Mouse (Mus musculus) neural tube, embryonic 12.5 days (tissue): ENCODE results near the gene Cbs. TPM values are rescaled to one million over a fixed set of nuclear protein-coding genes. Genes with fewer than 3 reads are reported as not detected.

Source experiments
- ATAC-seq: fragments of 200-750 bp; cut with Nextera tagmentation; 2 replicates; pipeline ENCODE4 v1.8.0; 2017; ENCODE audit warnings: low read depth, mild to moderate bottlenecking, moderate TSS enrichment, moderate library complexity; ENCODE audit not compliant: low FRiP score
- H3K27ac ChIP-seq: fragments of 300-500 bp; sonication (generic); 2 replicates; pipeline ENCODE4 v1.5.1; 2016
- H3K27me3 ChIP-seq: fragments of 300-500 bp; sonication (generic); replicated peaks from 2 replicates; pipeline ENCODE4 v1.6.1; 2016; ENCODE audit warnings: mild to moderate bottlenecking
- H3K36me3 ChIP-seq: fragments of 300-500 bp; sonication (generic); 2 replicates; pipeline ENCODE4 v1.6.1; 2016; ENCODE audit warnings: mild to moderate bottlenecking
- H3K4me1 ChIP-seq: fragments of 300-500 bp; sonication (generic); 2 replicates; pipeline ENCODE4 v1.6.1; 2016
- H3K4me2 ChIP-seq: fragments of 300-500 bp; sonication (generic); replicated peaks from 2 replicates; pipeline ENCODE4 v1.6.1; 2016; ENCODE audit warnings: mild to moderate bottlenecking
- H3K4me3 ChIP-seq: fragments of 300-500 bp; sonication (generic); 2 replicates; pipeline ENCODE4 v1.5.1; 2016
- H3K9ac ChIP-seq: fragments of 300-500 bp; sonication (generic); 2 replicates; pipeline ENCODE4 v1.6.1; 2016; ENCODE audit warnings: mild to moderate bottlenecking
- H3K9me3 ChIP-seq: fragments of 300-500 bp; sonication (generic); 2 replicates; pipeline ENCODE4 v1.6.1; 2016; ENCODE audit warnings: mild to moderate bottlenecking
- WGBS: fragments of 180-500 bp; shearing (Covaris S2); methylation state at CpG from one replicate; pipeline ENCODE4 v1.1.7; 2016; 5-methylcytosine and 5-hydroxymethylcytosine counted together
- polyA plus RNA-seq: library from polyadenylated mRNA; unstranded; fragments of >200 nt; fragmentation: Nextera tagmentation; extraction: Ambion mirVana; gene quantifications from 2 replicates; pipeline ENCODE4 v1.2.1, GENCODE M21; 2016

Gene Cbs
- polyA plus RNA-seq, result 2.9 and 3.3 TPM in 2 replicates

- peak within 1 kb of the TSS; percentile 96 for H3K4me2 ChIP-seq
- ATAC-seq, result peak; percentile 87
- peaks cover 31% of the 10 kb centered on the region for H3K27me3 ChIP-seq
- 2% methylated on average over 61 of the region's 61 CpGs for WGBS
- peak within 1 kb of the TSS; percentile 54; the same call in 1 of the 2 replicates for H3K9ac ChIP-seq
- peak within 1 kb of the TSS; percentile 43 for H3K4me3 ChIP-seq
- no peak within 1 kb of the TSS for H3K27ac ChIP-seq
- peaks cover 17% of the 10 kb centered on the region for H3K4me1 ChIP-seq
- H3K9me3 ChIP-seq, result no peaks in the 10 kb centered on the region
- H3K36me3 ChIP-seq, result no peaks in the 10 kb centered on the region
Observed at GRCm38 (mm10) chr17:31636942-31637811, at the start of gene Cbs. Cbs (minus strand) TSS chr17:31637238.

- H3K9ac ChIP-seq, result peak overlapping the region; percentile 38
- no peaks in the 10 kb centered on the region for H3K36me3 ChIP-seq
- no peaks in the 10 kb centered on the region for H3K9me3 ChIP-seq
- H3K4me3 ChIP-seq, result no peak overlapping the region
- H3K27ac ChIP-seq, result no peak overlapping the region; the same call in 1 of the 2 replicates
- ATAC-seq, result 0 out of 2 replicates have a peak, but pooled peaks have one; percentile 2
- peak overlapping the region; percentile 30; the same call in 1 of the 2 replicates for H3K4me2 ChIP-seq
- 51% methylated on average over 3 of the region's 3 CpGs for WGBS
- peaks cover 9% of the 10 kb centered on the region for H3K4me1 ChIP-seq
- 0 out of 2 replicates have a peak, but pooled peaks cover 4% of the 10 kb centered on the region for H3K27me3 ChIP-seq
Observed at GRCm38 (mm10) chr17:31686225-31686564, 49.2 kb upstream of the Cbs start.

- peak; percentile 71 for ATAC-seq
- 0 out of 2 replicates have a peak, but pooled peaks cover 4% of the 10 kb centered on the region for H3K27me3 ChIP-seq
- H3K4me2 ChIP-seq, result peak overlapping the region; percentile 30
- H3K4me1 ChIP-seq, result peaks cover 9% of the 10 kb centered on the region
- H3K4me3 ChIP-seq, result no peak overlapping the region
- H3K9me3 ChIP-seq, result no peaks in the 10 kb centered on the region
- H3K27ac ChIP-seq, result peak overlapping the region; percentile 22; the same call in 1 of the 2 replicates
- no peaks in the 10 kb centered on the region for H3K36me3 ChIP-seq
- 14% methylated on average over 17 of the region's 17 CpGs for WGBS
- peak overlapping the region; percentile 38 for H3K9ac ChIP-seq
Observed at GRCm38 (mm10) chr17:31685514-31686224, 48.6 kb upstream of the Cbs start.

GRCm38 (mm10) chr17:31680450-31680849 lies 43.4 kb upstream of the Cbs start:
- 69% methylated on average over 2 of the region's 2 CpGs for WGBS
- Histone ChIP-seq H3K36me3 (no peaks in the 10 kb centered on the region), H3K27me3 (0 out of 2 replicates have a peak, but pooled peaks cover 4% of the 10 kb centered on the region), H3K27ac (no peak overlapping the region), H3K9me3 (no peaks in the 10 kb centered on the region), H3K4me1 (no peaks in the 10 kb centered on the region), H3K4me3 (no peak overlapping the region), H3K9ac (no peak overlapping the region), H3K4me2 (no peak overlapping the region)
- ATAC-seq, result no peak

- no peak within 1 kb of the TSS for H3K27ac ChIP-seq
- no peaks in the 10 kb centered on the region for H3K9me3 ChIP-seq
- H3K9ac ChIP-seq, result no peak within 1 kb of the TSS
- no peaks in the 10 kb centered on the region for H3K27me3 ChIP-seq
- H3K36me3 ChIP-seq, result no peaks in the 10 kb centered on the region
- no peak within 1 kb of the TSS for H3K4me3 ChIP-seq
- ATAC-seq, result no peak
- H3K4me2 ChIP-seq, result no peak within 1 kb of the TSS
- no peaks in the 10 kb centered on the region for H3K4me1 ChIP-seq
- 86% methylated on average over 8 of the region's 8 CpGs for WGBS
Observed at GRCm38 (mm10) chr17:31677507-31677906, 40.5 kb upstream of the Cbs start, which contains the start of gene Cryaa. Cryaa (plus strand) TSS chr17:31677807.

GRCm38 (mm10) chr17:31674426-31674825 lies 37.4 kb upstream of the Cbs start:
- no peak overlapping the region for H3K9ac ChIP-seq
- H3K4me2 ChIP-seq, result no peak overlapping the region
- no peak for ATAC-seq
- no peaks in the 10 kb centered on the region for H3K9me3 ChIP-seq
- H3K27me3 ChIP-seq, result no peaks in the 10 kb centered on the region
- no peak overlapping the region for H3K4me3 ChIP-seq
- no peak overlapping the region for H3K27ac ChIP-seq
- no peaks in the 10 kb centered on the region for H3K36me3 ChIP-seq
- WGBS, result 89% methylated on average over 1 of the region's 1 CpGs
- H3K4me1 ChIP-seq, result peaks cover 5% of the 10 kb centered on the region

- Histone ChIP-seq H3K9ac (no peak overlapping the region), H3K27ac (no peak overlapping the region), H3K27me3 (no peaks in the 10 kb centered on the region), H3K9me3 (no peaks in the 10 kb centered on the region), H3K4me2 (no peak overlapping the region), H3K4me3 (no peak overlapping the region), H3K36me3 (no peaks in the 10 kb centered on the region), H3K4me1 (peaks cover 5% of the 10 kb centered on the region)
- ATAC-seq, result no peak
- WGBS, result 88% methylated on average over 12 of the region's 12 CpGs
Observed at GRCm38 (mm10) chr17:31672279-31672678, 35.2 kb upstream of the Cbs start.

- Histone ChIP-seq H3K4me2 (no peak overlapping the region), H3K9me3 (no peaks in the 10 kb centered on the region), H3K27me3 (no peaks in the 10 kb centered on the region), H3K27ac (no peak overlapping the region), H3K9ac (no peak overlapping the region), H3K4me1 (peaks cover 5% of the 10 kb centered on the region), H3K4me3 (no peak overlapping the region), H3K36me3 (no peaks in the 10 kb centered on the region)
- WGBS, result 66% methylated on average over 8 of the region's 8 CpGs
- no peak for ATAC-seq
Observed at GRCm38 (mm10) chr17:31671698-31672097, 34.7 kb upstream of the Cbs start.

GRCm38 (mm10) chr17:31670163-31670562 lies 33.1 kb upstream of the Cbs start:
- Histone ChIP-seq H3K27me3 (no peaks in the 10 kb centered on the region), H3K36me3 (no peaks in the 10 kb centered on the region), H3K27ac (no peak overlapping the region), H3K4me3 (no peak overlapping the region), H3K9me3 (no peaks in the 10 kb centered on the region), H3K4me1 (peaks cover 5% of the 10 kb centered on the region), H3K9ac (0 out of 2 replicates have a peak overlapping the region, but pooled peaks have one; percentile 8), H3K4me2 (0 out of 2 replicates have a peak overlapping the region, but pooled peaks have one; percentile 7)
- ATAC-seq, result 0 out of 2 replicates have a peak, but pooled peaks have one; percentile 13
- WGBS, result 16% methylated on average over 11 of the region's 11 CpGs

- Histone ChIP-seq H3K4me1 (peaks cover 5% of the 10 kb centered on the region), H3K9me3 (no peaks in the 10 kb centered on the region), H3K4me2 (no peak overlapping the region), H3K9ac (no peak overlapping the region), H3K27ac (no peak overlapping the region), H3K4me3 (no peak overlapping the region), H3K27me3 (no peaks in the 10 kb centered on the region), H3K36me3 (no peaks in the 10 kb centered on the region)
- WGBS, result 81% methylated on average over 9 of the region's 9 CpGs
- no peak for ATAC-seq
Observed at GRCm38 (mm10) chr17:31668306-31668705, 31.3 kb upstream of the Cbs start.

GRCm38 (mm10) chr17:31664760-31665159 lies 27.7 kb upstream of the Cbs start:
- ATAC-seq, result no peak
- Histone ChIP-seq H3K27ac (no peak overlapping the region), H3K27me3 (no peaks in the 10 kb centered on the region), H3K4me1 (no peaks in the 10 kb centered on the region), H3K4me2 (no peak overlapping the region), H3K9ac (no peak overlapping the region), H3K36me3 (no peaks in the 10 kb centered on the region), H3K9me3 (no peaks in the 10 kb centered on the region), H3K4me3 (no peak overlapping the region)
- 10% methylated on average over 4 of the region's 4 CpGs for WGBS

- Histone ChIP-seq H3K9ac (no peak overlapping the region), H3K9me3 (no peaks in the 10 kb centered on the region), H3K4me1 (peaks cover 5% of the 10 kb centered on the region), H3K4me2 (no peak overlapping the region), H3K4me3 (no peak overlapping the region), H3K36me3 (no peaks in the 10 kb centered on the region), H3K27ac (no peak overlapping the region), H3K27me3 (no peaks in the 10 kb centered on the region)
- ATAC-seq, result no peak
Observed at GRCm38 (mm10) chr17:31662855-31663254, 25.8 kb upstream of the Cbs start.
